ENCODE assay signal across 8 mouse cellular contexts in genomic region chr7:133765849-133766243, GRCm38 (mm10). TPM values are rescaled to one million over a fixed set of nuclear protein-coding genes. Genes with fewer than 3 reads are reported as not detected.
DNase-seq lines count a peak whose midpoint lies in the region; ATAC-seq and TF ChIP-seq lines count a peak whose summit lies in the region.

No protein-coding gene starts in this region.

- 0 out of 2 replicates have a peak, but pooled peaks cover 1% of the 10 kb centered on the region for H3K79me2 ChIP-seq in heart, adult 2 months (replicated peaks; ENCODE audit: control insufficient read depth, insufficient read depth, low read length)

- no peak for TF ChIP-seq EP300 in heart, adult 2 months (IDR thresholded peaks at IDR 0.05; ENCODE audit: insufficient read depth, low read depth, low read length)
- TF ChIP-seq EP300 in liver, postnatal 0 days (IDR thresholded peaks at IDR 0.05; ENCODE audit: low read depth), result no peak

- no peak overlapping the region for H3K4me3 ChIP-seq in heart, adult 2 months
- H3K4me3 ChIP-seq in heart, embryonic 10.5 days, result no peak overlapping the region
- H3K4me3 ChIP-seq in left cerebral cortex, adult 2 months, result no peak overlapping the region
- H3K4me3 ChIP-seq in liver, postnatal 0 days (ENCODE audit: low read depth, low read length), result no peak overlapping the region

- peaks cover 2% of the 10 kb centered on the region; the same call in 1 of the 2 replicates for H3K4me1 ChIP-seq in heart, adult 2 months (ENCODE audit: control insufficient read depth, insufficient read depth, low read length)
- H3K4me1 ChIP-seq in heart, embryonic 10.5 days, result no peaks in the 10 kb centered on the region
- no peaks in the 10 kb centered on the region for H3K4me1 ChIP-seq in liver, postnatal 0 days (ENCODE audit: insufficient read depth)

- H3K36me3 ChIP-seq in heart, adult 2 months (ENCODE audit: control insufficient read depth, insufficient read depth, low read length), result no peaks in the 10 kb centered on the region
- no peaks in the 10 kb centered on the region for H3K36me3 ChIP-seq in heart, embryonic 10.5 days
- no peaks in the 10 kb centered on the region; the same call in 1 of the 2 replicates for H3K36me3 ChIP-seq in liver, postnatal 0 days (replicated peaks; ENCODE audit: insufficient read depth, low read length)

- no peaks in the 10 kb centered on the region for H3K27me3 ChIP-seq in heart, adult 2 months (ENCODE audit: control insufficient read depth, insufficient read depth, low read length)
- H3K27me3 ChIP-seq in heart, embryonic 10.5 days (ENCODE audit: insufficient read depth, poor library complexity, severe bottlenecking), result no peaks in the 10 kb centered on the region
- no peaks in the 10 kb centered on the region for H3K27me3 ChIP-seq in liver, postnatal 0 days (ENCODE audit: insufficient read depth, low read length)

- ATAC-seq in liver, postnatal 0 days, result no peak

- peak overlapping the region; percentile 42 for H3K27ac ChIP-seq in heart, adult 2 months
- no peak overlapping the region for H3K27ac ChIP-seq in heart, embryonic 10.5 days
- H3K27ac ChIP-seq in left cerebral cortex, adult 2 months, result peak overlapping the region; percentile 16; the same call in 1 of the 2 replicates
- no peak overlapping the region for H3K27ac ChIP-seq in liver, postnatal 0 days (ENCODE audit: low read depth)

- H3K4me2 ChIP-seq in liver, postnatal 0 days (ENCODE audit: low read depth, low read length), result no peak overlapping the region

- H3K9ac ChIP-seq in heart, adult 2 months (ENCODE audit: low read depth, low read length), result no peak overlapping the region
- H3K9ac ChIP-seq in liver, postnatal 0 days (replicated peaks), result no peak overlapping the region

- TF ChIP-seq CTCF in heart, adult 2 months (IDR thresholded peaks at IDR 0.05), result no peak
- no peak for TF ChIP-seq CTCF in left cerebral cortex, adult 2 months (IDR thresholded peaks at IDR 0.05)
- no peak for TF ChIP-seq CTCF in liver, postnatal 0 days (IDR thresholded peaks at IDR 0.05; ENCODE audit: low read depth)

- no peaks in the 10 kb centered on the region for H3K9me3 ChIP-seq in heart, embryonic 10.5 days
- 0 out of 2 replicates have a peak, but pooled peaks cover 2% of the 10 kb centered on the region for H3K9me3 ChIP-seq in liver, postnatal 0 days (ENCODE audit: low read length)

- 53% methylated on average over 13 of the region's 13 CpGs for WGBS in heart, adult 2 months
- WGBS in heart, embryonic 10.5 days, result 86% methylated on average over 13 of the region's 13 CpGs
- 87% methylated on average over 13 of the region's 13 CpGs for WGBS in liver, postnatal 0 days (ENCODE audit: insufficient replicate concordance)

- TF ChIP-seq POLR2A in heart, adult 2 months (IDR thresholded peaks at IDR 0.05; ENCODE audit: insufficient read depth, low read depth, low read length), result no peak

- intact Hi-C loops in heart, adult 2 months (cut with DNase I), result no loop called here
- intact Hi-C loops in gastrocnemius, postnatal 36 days (cut with DNase I), result no loop called here
- intact Hi-C loops in left cerebral cortex, adult 2 months (cut with DNase I), result no loop called here

- DNase-seq in heart, adult 2 months, result peak; percentile 74 to 87
- no peak for DNase-seq in heart, embryonic 10.5 days (ENCODE audit: low spot score)
- peak; percentile 93 for DNase-seq in cerebellum, adult 9-11 months
- peak; percentile 57 to 73 for DNase-seq in gastrocnemius, postnatal 36 days
- peak; percentile 42 to 60 for DNase-seq in left cerebral cortex, adult 2 months (ENCODE audit: extremely low spot score in 1 of 2, low spot score in 2 of 2)
- DNase-seq in ovary, postnatal 14 days (ENCODE audit: low spot score), result peak; percentile 57
- DNase-seq in spleen, postnatal 36 days (ENCODE audit: low spot score in 2 of 2), result no peak
- DNase-seq in liver, postnatal 0 days, result no peak

RNA-seq across cellular contexts. Expression of gene Fank1, which starts 10.8 kb away (rescaled TPM):
- total RNA-seq in heart, adult 2 months (2021), result not detected
- polyA plus RNA-seq in heart, adult 2 months (2012; rRNA removed), result 0.10 and 0.32 TPM in 2 replicates
- 0.30 TPM in 1 of 2 replicates, not detected in the other for polyA plus RNA-seq in heart, embryonic 10.5 days (2016; fragmentation: Nextera tagmentation; extraction: Ambion mirVana)
- not detected for total RNA-seq in gastrocnemius, postnatal 36 days (2021)
- 1 to 10 TPM; 3.6 to 4.1 TPM for total RNA-seq in left cerebral cortex, adult 2 months (2021)
- not detected in 2 replicates for polyA plus RNA-seq in liver, postnatal 0 days (2015; fragmentation: Nextera tagmentation; extraction: Ambion mirVana)

RNA-seq across cellular contexts. Expression of gene Dhx32, which starts 16.7 kb away (rescaled TPM):
- 10 to 100 TPM; 41.5 to 47.4 TPM for total RNA-seq in heart, adult 2 months (2021)
- polyA plus RNA-seq in heart, adult 2 months (2012; rRNA removed), result 27.7 and 38.9 TPM in 2 replicates
- 25.7 and 33.6 TPM in 2 replicates for polyA plus RNA-seq in heart, embryonic 10.5 days (2016; fragmentation: Nextera tagmentation; extraction: Ambion mirVana)
- 10 to 100 TPM; 28.9 to 30.6 TPM for total RNA-seq in gastrocnemius, postnatal 36 days (2021)
- 10 to 100 TPM; 36.8 to 40.8 TPM for total RNA-seq in left cerebral cortex, adult 2 months (2021)
- polyA plus RNA-seq in liver, postnatal 0 days (2015; fragmentation: Nextera tagmentation; extraction: Ambion mirVana), result 5.2 and 5.5 TPM in 2 replicates

RNA-seq across cellular contexts. Expression of gene Uros, which starts 56.0 kb away (rescaled TPM):
- total RNA-seq in heart, adult 2 months (2021), result 10 to 100 TPM; 20.1 to 22.9 TPM
- polyA plus RNA-seq in heart, adult 2 months (2012; rRNA removed), result 22.3 and 36.4 TPM in 2 replicates
- polyA plus RNA-seq in heart, embryonic 10.5 days (2016; fragmentation: Nextera tagmentation; extraction: Ambion mirVana), result 52.1 and 52.2 TPM in 2 replicates
- total RNA-seq in gastrocnemius, postnatal 36 days (2021), result 10 to 100 TPM; 14.3 to 15.7 TPM
- 10 to 100 TPM; 19.1 to 21.3 TPM for total RNA-seq in left cerebral cortex, adult 2 months (2021)
- polyA plus RNA-seq in liver, postnatal 0 days (2015; fragmentation: Nextera tagmentation; extraction: Ambion mirVana), result 51.9 and 56.1 TPM in 2 replicates

RNA-seq across cellular contexts. Expression of gene Bccip, which starts 56.7 kb away (rescaled TPM):
- 10 to 100 TPM; 53.5 to 55.7 TPM for total RNA-seq in heart, adult 2 months (2021)
- 29.4 and 49.1 TPM in 2 replicates for polyA plus RNA-seq in heart, adult 2 months (2012; rRNA removed)
- polyA plus RNA-seq in heart, embryonic 10.5 days (2016; fragmentation: Nextera tagmentation; extraction: Ambion mirVana), result 113 and 162 TPM in 2 replicates
- total RNA-seq in gastrocnemius, postnatal 36 days (2021), result 10 to 100 TPM; 63.9 to 73.9 TPM
- total RNA-seq in left cerebral cortex, adult 2 months (2021), result 10 to 100 TPM; 66.7 to 73.4 TPM
- polyA plus RNA-seq in liver, postnatal 0 days (2015; fragmentation: Nextera tagmentation; extraction: Ambion mirVana), result 68.7 and 70.3 TPM in 2 replicates

Comparison
In these comparisons a context has a peak if more than half of its experiments do, and no peak if none do; other contexts are left out.
1. DNase-seq: peak in heart, adult 2 months (2 of 2), cerebellum, adult 9-11 months (single experiment), gastrocnemius, postnatal 36 days (2 of 2), left cerebral cortex, adult 2 months (2 of 2) and ovary, postnatal 14 days (single experiment); none in heart, embryonic 10.5 days (single experiment), spleen, postnatal 36 days (0 of 2) and liver, postnatal 0 days (single experiment).
2. H3K27ac ChIP-seq: peak in heart, adult 2 months (single experiment) and left cerebral cortex, adult 2 months (single experiment); none in heart, embryonic 10.5 days (single experiment) and liver, postnatal 0 days (single experiment).
3. RNA of gene Fank1, which starts 10.8 kb away (total RNA-seq): 3.6 to 4.1 TPM in left cerebral cortex, adult 2 months; not detected in gastrocnemius, postnatal 36 days and not detected in heart, adult 2 months; every median in the first group is over 4 times any median in the second.